Mouse (Mus musculus) liver, embryonic 11.5 days (tissue): ENCODE data around the gene Bmp5. TPM values are rescaled to one million over a fixed set of nuclear protein-coding genes. Genes with fewer than 3 reads are reported as not detected.
A peak's percentile ranks its signal among the peaks of the same experiment; 100 is the strongest.
"Not testable (repeated sequence)": the region's sequence is repeated elsewhere in the genome, so short reads cannot be mapped to it uniquely, and the experiment has no call there.

Experiments used
- ATAC-seq: fragments of 200-750 bp; cut with Nextera tagmentation; replicated peaks from 2 replicates; pipeline ENCODE4 v1.8.0; 2017; ENCODE audit warnings: moderate number of reproducible peaks, mild to moderate bottlenecking, moderate TSS enrichment, moderate library complexity; ENCODE audit not compliant: low FRiP score
- DNase-seq: peaks from one replicate; pipeline ENCODE4 v3.0.0-alpha.2; 2017; ENCODE audit warnings: low spot score
- H3K27ac ChIP-seq: fragments of 300-500 bp; sonication (generic); 2 replicates; pipeline ENCODE4 v1.5.1; 2014; ENCODE audit warnings: mild to moderate bottlenecking, low read depth, low read length, control low read depth
- H3K27me3 ChIP-seq: fragments of 300-500 bp; sonication (generic); replicated peaks from 2 replicates; pipeline ENCODE4 v1.6.1; 2014; ENCODE audit warnings: low read length, mixed read lengths; ENCODE audit not compliant: control insufficient read depth, insufficient read depth
- H3K36me3 ChIP-seq: fragments of 300-500 bp; sonication (generic); 2 replicates; pipeline ENCODE4 v1.6.1; 2014; ENCODE audit warnings: mild to moderate bottlenecking, low read length, moderate library complexity, mixed read lengths; ENCODE audit not compliant: control insufficient read depth, insufficient read depth
- H3K4me1 ChIP-seq: fragments of 300-500 bp; sonication (generic); replicated peaks from 2 replicates; pipeline ENCODE4 v1.6.1; 2014; ENCODE audit warnings: low read length, mixed read lengths; ENCODE audit not compliant: control insufficient read depth, insufficient read depth
- H3K4me2 ChIP-seq: fragments of 300-500 bp; sonication (generic); 2 replicates; pipeline ENCODE4 v1.6.1; 2014; ENCODE audit warnings: mild to moderate bottlenecking, control low read depth, moderate library complexity
- H3K4me3 ChIP-seq: fragments of 300-500 bp; sonication (generic); 2 replicates; pipeline ENCODE4 v1.5.1; 2014; ENCODE audit warnings: low read depth, low read length, control low read depth
- H3K9ac ChIP-seq: fragments of 300-500 bp; sonication (generic); 2 replicates; pipeline ENCODE4 v1.6.1; 2014; ENCODE audit warnings: low read depth, low read length, control low read depth
- H3K9me3 ChIP-seq: fragments of 300-500 bp; sonication (generic); 2 replicates; pipeline ENCODE4 v1.6.1; 2016; ENCODE audit warnings: low read length, inconsistent platforms, mixed read lengths; ENCODE audit not compliant: control insufficient read depth
- WGBS: fragments of 180-500 bp; shearing (Covaris S2); extraction: QIAGEN DNeasy Blood & Tissue Kit; methylation state at CpG from one replicate; pipeline ENCODE4 v1.1.7; 2014; 5-methylcytosine and 5-hydroxymethylcytosine counted together
- polyA plus RNA-seq: library from polyadenylated mRNA; unstranded; fragments of >200 nt; fragmentation: Nextera tagmentation; extraction: Ambion mirVana; gene quantifications from 2 replicates; pipeline ENCODE4 v1.2.1, GENCODE M21; 2014

Gene Bmp5
- polyA plus RNA-seq, 1 experiment from 2014 or later: 4.6 TPM

GRCm38 (mm10) chr9:75780558-75781276, 5.6 kb downstream of the Bmp5 start:
- H3K27ac ChIP-seq: no peak overlapping the region
- H3K27me3 ChIP-seq: no peaks in the 10 kb centered on the region
- H3K4me3 ChIP-seq: no peak overlapping the region
- WGBS: 34% methylated on average over 5 of the region's 5 CpGs
- H3K36me3 ChIP-seq: no peaks in the 10 kb centered on the region
- H3K4me2 ChIP-seq: peak overlapping the region; percentile 13; the same call in 1 of the 2 replicates
- no peaks in the 10 kb centered on the region for H3K9me3 ChIP-seq
- ATAC-seq (no peak), DNase-seq (no peak)
- no peak overlapping the region for H3K9ac ChIP-seq
- no peaks in the 10 kb centered on the region for H3K4me1 ChIP-seq

- Histone ChIP-seq H3K9ac (no peak overlapping the region), H3K36me3 (no peaks in the 10 kb centered on the region), H3K27me3 (no peaks in the 10 kb centered on the region), H3K4me1 (no peaks in the 10 kb centered on the region), H3K4me3 (no peak overlapping the region), H3K27ac (no peak overlapping the region), H3K9me3 (no peaks in the 10 kb centered on the region), H3K4me2 (no peak overlapping the region)
- no peak for ATAC-seq
- DNase-seq: no peak
- WGBS: 49% methylated on average over 5 of the region's 5 CpGs
Measured at GRCm38 (mm10) chr9:75781600-75781999, 6.4 kb downstream of the Bmp5 start.

- H3K9ac ChIP-seq: no peak overlapping the region
- DNase-seq: no peak
- no peaks in the 10 kb centered on the region for H3K9me3 ChIP-seq
- 89% methylated on average over 2 of the region's 2 CpGs for WGBS
- no peaks in the 10 kb centered on the region for H3K4me1 ChIP-seq
- no peaks in the 10 kb centered on the region for H3K36me3 ChIP-seq
- H3K27me3 ChIP-seq: no peaks in the 10 kb centered on the region
- no peak overlapping the region for H3K27ac ChIP-seq
- H3K4me2 ChIP-seq: no peak overlapping the region
- H3K4me3 ChIP-seq: no peak overlapping the region
- no peak; the same call in 1 of the 2 replicates for ATAC-seq
Measured at GRCm38 (mm10) chr9:75783573-75783972, 8.4 kb downstream of the Bmp5 start.

GRCm38 (mm10) chr9:75785959-75786358, 10.8 kb downstream of the Bmp5 start:
- H3K27ac ChIP-seq: no peak overlapping the region
- 86% methylated on average over 5 of the region's 5 CpGs for WGBS
- H3K4me1 ChIP-seq: no peaks in the 10 kb centered on the region
- no peak overlapping the region for H3K9ac ChIP-seq
- H3K4me2 ChIP-seq: no peak overlapping the region
- no peak for DNase-seq
- ATAC-seq: no peak
- H3K4me3 ChIP-seq: no peak overlapping the region
- H3K9me3 ChIP-seq: no peaks in the 10 kb centered on the region
- no peaks in the 10 kb centered on the region for H3K36me3 ChIP-seq
- H3K27me3 ChIP-seq: no peaks in the 10 kb centered on the region

GRCm38 (mm10) chr9:75787121-75787520, 12.0 kb downstream of the Bmp5 start:
- WGBS: 83% methylated on average over 15 of the region's 15 CpGs
- Histone ChIP-seq H3K4me2 (no peak overlapping the region), H3K9ac (no peak overlapping the region), H3K4me1 (no peaks in the 10 kb centered on the region), H3K9me3 (no peaks in the 10 kb centered on the region), H3K36me3 (no peaks in the 10 kb centered on the region), H3K4me3 (no peak overlapping the region), H3K27ac (no peak overlapping the region), H3K27me3 (no peaks in the 10 kb centered on the region)
- ATAC-seq (0 out of 2 replicates have a peak, but pooled peaks have one; percentile 47), DNase-seq (no peak)

GRCm38 (mm10) chr9:75789879-75790428, 14.8 kb downstream of the Bmp5 start:
- Histone ChIP-seq H3K4me3 (no peak overlapping the region), H3K36me3 (no peaks in the 10 kb centered on the region), H3K27me3 (no peaks in the 10 kb centered on the region), H3K9ac (no peak overlapping the region), H3K4me2 (no peak overlapping the region), H3K4me1 (no peaks in the 10 kb centered on the region), H3K9me3 (no peaks in the 10 kb centered on the region), H3K27ac (no peak overlapping the region)
- 63% methylated on average over 7 of the region's 7 CpGs for WGBS
- ATAC-seq (no peak), DNase-seq (no peak)

GRCm38 (mm10) chr9:75804940-75805339, 29.8 kb downstream of the Bmp5 start:
- Histone ChIP-seq H3K36me3 (no peaks in the 10 kb centered on the region), H3K9ac (no peak overlapping the region), H3K4me2 (no peak overlapping the region), H3K27ac (no peak overlapping the region), H3K4me3 (no peak overlapping the region), H3K27me3 (no peaks in the 10 kb centered on the region), H3K4me1 (no peaks in the 10 kb centered on the region), H3K9me3 (no peaks in the 10 kb centered on the region)
- ATAC-seq (no peak), DNase-seq (no peak)
- 83% methylated on average over 6 of the region's 6 CpGs for WGBS

- not testable (repeated sequence) for H3K4me2 ChIP-seq, DNase-seq, H3K4me1 ChIP-seq, H3K4me3 ChIP-seq, H3K9me3 ChIP-seq, H3K27me3 ChIP-seq, H3K36me3 ChIP-seq, H3K27ac ChIP-seq, H3K9ac ChIP-seq
- ATAC-seq: 0 out of 2 replicates have a peak, but pooled peaks have one; percentile 62
- WGBS: 87% methylated on average over 2 of the region's 4 CpGs
Measured at GRCm38 (mm10) chr9:75808179-75808578, 33.0 kb downstream of the Bmp5 start.

- WGBS: 87% methylated on average over 7 of the region's 7 CpGs
- no peaks in the 10 kb centered on the region for H3K4me1 ChIP-seq
- ATAC-seq (no peak), DNase-seq (no peak)
- no peak overlapping the region for H3K4me3 ChIP-seq
- H3K27me3 ChIP-seq: no peaks in the 10 kb centered on the region
- H3K27ac ChIP-seq: no peak overlapping the region
- no peak overlapping the region for H3K9ac ChIP-seq
- no peak overlapping the region for H3K4me2 ChIP-seq
- H3K9me3 ChIP-seq: no peaks in the 10 kb centered on the region
- no peaks in the 10 kb centered on the region for H3K36me3 ChIP-seq
Measured at GRCm38 (mm10) chr9:75808659-75809058, 33.5 kb downstream of the Bmp5 start.
